Mouse (Mus musculus): ENCODE measurements around the gene Coro1c. TPM values are rescaled to one million over a fixed set of nuclear protein-coding genes. Genes with fewer than 3 reads are reported as not detected.
A peak's percentile ranks its signal among the peaks of the same experiment; 100 is the strongest.
"Not testable (repeated sequence)": the region's sequence is repeated elsewhere in the genome, so short reads cannot be mapped to it uniquely, and the experiment has no call there.

Gene Coro1c
- total and polyA plus RNA-seq, 3 experiments: 66.1 to 87.4 (median 69.9) TPM

DNA sequence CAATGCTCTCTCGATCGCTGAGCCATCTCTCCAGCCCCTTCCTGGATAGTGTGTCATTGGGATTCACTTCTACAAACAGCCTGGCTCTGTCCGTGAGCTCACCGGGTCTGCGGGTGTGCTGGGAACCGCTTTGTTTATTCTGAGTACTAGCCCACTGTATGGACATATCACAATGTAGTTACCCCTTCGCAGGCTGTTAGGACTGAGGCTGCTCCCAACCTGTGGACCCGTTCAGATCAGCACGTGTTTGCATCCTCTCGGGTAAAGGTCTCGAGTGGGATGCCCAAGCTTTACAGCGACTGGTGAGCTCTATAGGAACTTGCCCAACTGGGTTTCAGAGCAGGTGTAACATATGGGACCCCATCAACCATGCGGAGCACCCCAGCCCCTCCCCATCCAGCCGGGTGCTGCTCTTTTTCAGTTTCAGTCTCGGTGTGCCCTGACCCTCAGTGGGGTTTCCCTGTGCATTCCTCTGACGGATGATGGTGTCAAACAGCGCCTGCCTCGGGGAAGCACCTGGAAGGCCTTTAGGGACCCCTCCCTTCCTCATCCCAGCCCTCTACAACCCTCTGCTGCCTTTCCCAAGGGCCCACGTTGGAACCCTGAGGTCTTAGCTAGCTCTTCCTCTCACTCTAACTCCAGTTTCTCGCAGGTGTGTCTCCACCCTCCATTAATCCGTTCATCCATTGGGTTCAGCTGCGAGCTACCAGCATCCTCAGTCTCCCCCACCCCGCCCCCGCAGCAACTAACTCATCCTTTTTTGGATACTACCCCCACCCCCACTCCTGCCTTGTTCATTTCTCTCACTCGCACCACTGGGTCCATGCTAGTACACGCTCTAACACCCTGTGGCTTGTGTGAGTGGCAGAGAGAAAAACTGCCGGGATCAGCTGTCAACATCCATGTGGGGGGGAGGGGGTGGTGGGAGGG is 94.2 kb downstream of the Coro1c start (continued):
- TF ChIP-seq UBTF (IDR thresholded peaks at IDR 0.05; ENCODE audit: low read depth, low read length): no peak

- Histone ChIP-seq H3K36me3 (replicated peaks in 1 of 2; ENCODE audit: control insufficient read depth in 1 of 2, insufficient read depth in 1 of 2, low read length in 1 of 2) (peaks cover 0 to 7% of the 10 kb centered on the region in 2 experiments), H3K9ac (ENCODE audit: insufficient read depth, low read depth) (no peak overlapping the region), H3K79me2 (replicated peaks; ENCODE audit: control insufficient read depth, extremely low read depth, insufficient read depth, poor library complexity, severe bottlenecking) (no peaks in the 10 kb centered on the region), H3K4me1 (ENCODE audit: control insufficient read depth in 1 of 2, insufficient read depth in 2 of 2) (peaks cover 9 to 36% of the 10 kb centered on the region in 2 experiments; a peak in 3 of 4 replicates), H3K4me3 (replicated peaks in 1 of 3; ENCODE audit: low read depth in 2 of 3, low read length in 2 of 3, poor library complexity in 1 of 3) (no peak overlapping the region), H3K9me3 (replicated peaks; ENCODE audit: low read length) (peaks cover 12% of the 10 kb centered on the region), H3K27me3 (replicated peaks) (no peaks in the 10 kb centered on the region), H3K4me2 (ENCODE audit: insufficient read depth, low read depth, poor library complexity, severe bottlenecking) (no peak overlapping the region), H3K27ac (ENCODE audit: insufficient read depth, low read depth) (no peak overlapping the region)
- DNase-seq (ENCODE audit: extremely low read depth): no peak
- TF ChIP-seq RAD21 (IDR thresholded peaks at IDR 0.05; ENCODE audit: low read depth, low read length) (peak; percentile 40), CTCF (conservative IDR thresholded peaks at IDR 0.05 in 1 of 2, IDR thresholded peaks at IDR 0.05 in 1 of 2; ENCODE audit: low read depth in 2 of 2, low read length in 2 of 2) (peak; percentile 46 to 64), IRF4 (IDR thresholded peaks at IDR 0.05; ENCODE audit: low read depth, low read length) (no peak), E2F4 (IDR thresholded peaks at IDR 0.05; ENCODE audit: insufficient replicate concordance, low read depth, low read length) (no peak), SMC3 (IDR thresholded peaks at IDR 0.05; ENCODE audit: low read depth, low read length) (peak; percentile 55)
- dilution Hi-C loops (cut with MboI; ENCODE audit: extremely low pct_ligation_motif_present, extremely low pct_unique_long_range_greater_than_20kb, low sequenced_read_pairs): no loop called here
- in situ Hi-C loops (cut with MboI; ENCODE audit: low pct_ligation_motif_present, low pct_unique_long_range_greater_than_20kb, low sequenced_read_pairs): loop anchor here (5.0 to 10.0 kb wide), 2 partner anchors 36 to 449 kb away; no protein-coding TSS in a partner anchor
Measured at GRCm38 (mm10) chr5:113813608-113814007, 95.0 kb downstream of the Coro1c start.

DNA sequence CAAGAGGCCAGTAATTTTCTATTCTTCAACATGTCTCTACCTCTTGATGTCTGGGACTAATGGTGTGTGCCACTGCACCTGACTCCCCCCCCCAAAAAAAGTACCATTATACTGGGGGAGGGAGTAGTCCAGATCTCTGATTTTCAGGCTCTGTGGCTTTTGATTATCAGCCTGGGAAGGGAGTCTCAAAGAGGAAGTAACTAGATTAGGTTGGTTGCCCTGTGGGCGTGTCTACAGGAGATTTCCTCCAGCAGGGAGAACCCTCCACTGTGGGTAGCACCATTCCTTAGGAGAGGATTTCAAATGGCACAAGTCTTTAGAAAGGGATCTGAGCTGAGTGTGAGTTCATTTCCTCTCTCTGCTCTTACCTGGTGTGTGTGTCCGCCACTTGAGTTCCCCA is 95.9 kb downstream of the Coro1c start:
- Histone ChIP-seq H3K4me3 (replicated peaks in 1 of 3; ENCODE audit: low read depth in 2 of 3, low read length in 2 of 3, poor library complexity in 1 of 3) (no peak overlapping the region), H3K9me3 (replicated peaks; ENCODE audit: low read length) (peaks cover 12% of the 10 kb centered on the region), H3K27me3 (replicated peaks) (no peaks in the 10 kb centered on the region), H3K4me2 (ENCODE audit: insufficient read depth, low read depth, poor library complexity, severe bottlenecking) (no peak overlapping the region), H3K27ac (ENCODE audit: insufficient read depth, low read depth) (0 out of 2 replicates have a peak overlapping the region, but pooled peaks have one; percentile 10), H3K4me1 (ENCODE audit: control insufficient read depth in 1 of 2, insufficient read depth in 2 of 2) (peaks cover 11 to 42% of the 10 kb centered on the region in 2 experiments; a peak in 3 of 4 replicates), H3K9ac (ENCODE audit: insufficient read depth, low read depth) (no peak overlapping the region), H3K36me3 (replicated peaks in 1 of 2; ENCODE audit: control insufficient read depth in 1 of 2, insufficient read depth in 1 of 2, low read length in 1 of 2) (no peaks in the 10 kb centered on the region), H3K79me2 (replicated peaks; ENCODE audit: control insufficient read depth, extremely low read depth, insufficient read depth, poor library complexity, severe bottlenecking) (no peaks in the 10 kb centered on the region)
- dilution Hi-C loops (cut with MboI; ENCODE audit: extremely low pct_ligation_motif_present, extremely low pct_unique_long_range_greater_than_20kb, low sequenced_read_pairs) (no loop called here), in situ Hi-C loops (cut with MboI; ENCODE audit: low pct_ligation_motif_present, low pct_unique_long_range_greater_than_20kb, low sequenced_read_pairs) (loop anchor here (5.0 to 10.0 kb wide), 2 partner anchors 35 to 448 kb away; no protein-coding TSS in a partner anchor)
- DNase-seq (ENCODE audit: extremely low read depth): no peak
- no peak for TF ChIP-seq NRF1 (IDR thresholded peaks at IDR 0.05; ENCODE audit: low read depth, low read length)

GRCm38 (mm10) chr5:113811824-113812420 is 96.6 kb downstream of the Coro1c start:
- H3K27ac ChIP-seq (ENCODE audit: insufficient read depth, low read depth); H3K9ac ChIP-seq (ENCODE audit: insufficient read depth, low read depth); H3K4me3 ChIP-seq (replicated peaks in 1 of 3; ENCODE audit: low read depth in 2 of 3, low read length in 2 of 3, poor library complexity in 1 of 3); DNase-seq (ENCODE audit: extremely low read depth); dilution Hi-C loops (cut with MboI; ENCODE audit: extremely low pct_ligation_motif_present, extremely low pct_unique_long_range_greater_than_20kb, low sequenced_read_pairs); H3K4me2 ChIP-seq (ENCODE audit: insufficient read depth, low read depth, poor library complexity, severe bottlenecking); H3K79me2 ChIP-seq (replicated peaks; ENCODE audit: control insufficient read depth, extremely low read depth, insufficient read depth, poor library complexity, severe bottlenecking); H3K27me3 ChIP-seq (replicated peaks); H3K36me3 ChIP-seq (replicated peaks in 1 of 2; ENCODE audit: control insufficient read depth in 1 of 2, insufficient read depth in 1 of 2, low read length in 1 of 2): not testable (repeated sequence)
- in situ Hi-C loops (cut with MboI; ENCODE audit: low pct_ligation_motif_present, low pct_unique_long_range_greater_than_20kb, low sequenced_read_pairs): loop anchor here (5.0 to 10.0 kb wide), 2 partner anchors 35 to 447 kb away; no protein-coding TSS in a partner anchor
- TF ChIP-seq CTCF (conservative IDR thresholded peaks at IDR 0.05 in 1 of 2, IDR thresholded peaks at IDR 0.05 in 1 of 2; ENCODE audit: low read depth in 2 of 2, low read length in 2 of 2): peak in 1 of 2 experiments; percentile 46; a peak in 2 of 4 replicates
- peak; percentile 33 for TF ChIP-seq RAD21 (IDR thresholded peaks at IDR 0.05; ENCODE audit: low read depth, low read length)
- peak; percentile 50 for TF ChIP-seq SMC3 (IDR thresholded peaks at IDR 0.05; ENCODE audit: low read depth, low read length)
- Histone ChIP-seq H3K9me3 (replicated peaks; ENCODE audit: low read length) (peaks cover 12% of the 10 kb centered on the region), H3K4me1 (ENCODE audit: control insufficient read depth in 1 of 2, insufficient read depth in 2 of 2) (peaks cover 14 to 44% of the 10 kb centered on the region in 2 experiments; a peak in 3 of 4 replicates)

Data from CH12.LX (cell line).